Mouse (Mus musculus): ENCODE measurements at regions not wholly inside any gene's neighbourhood (a gene's known extent, or its start where the extent isn't known, plus 50 kb on each side); places are given as distances from the start of the nearest gene placed in this dataset.

DNA sequence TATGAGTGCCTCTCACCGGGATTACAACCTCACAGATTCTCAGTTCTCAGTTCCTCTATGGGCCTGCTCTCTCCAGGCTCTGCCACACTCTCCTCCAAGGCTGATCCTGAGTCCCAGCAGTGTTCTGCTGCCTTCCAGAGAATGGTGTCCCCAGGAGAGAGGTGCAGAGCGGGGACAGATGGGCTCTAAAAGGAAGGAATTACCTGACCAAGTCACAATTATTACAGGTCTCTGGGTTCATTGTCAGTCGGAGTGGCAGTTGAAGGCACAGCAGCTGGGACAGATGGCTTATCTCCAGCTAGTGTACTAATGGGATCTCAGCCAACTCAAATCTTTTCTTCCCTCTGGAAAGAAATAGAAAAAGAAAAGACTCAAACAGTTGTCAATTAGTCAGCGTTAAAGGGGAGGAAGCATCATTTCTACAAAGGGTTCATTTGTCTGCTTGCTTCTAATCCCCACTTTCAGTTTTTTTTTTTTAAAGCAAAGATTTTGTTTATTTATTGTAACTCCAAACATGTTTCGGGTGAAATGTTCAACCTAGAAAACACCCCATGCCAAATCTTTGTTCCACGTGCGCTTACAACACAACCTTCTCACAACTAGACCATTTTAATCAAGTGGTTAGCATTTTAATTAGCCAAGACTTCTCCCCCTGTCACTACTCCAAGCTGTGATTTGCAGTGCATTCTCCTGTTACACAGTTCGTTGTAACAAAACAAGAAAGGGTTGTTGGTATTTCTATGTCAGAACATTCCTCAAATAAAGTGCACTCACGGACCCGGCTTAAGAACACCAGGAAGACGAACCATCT is 304.3 kb upstream of the Sox11 start:
- ATAC-seq (ENCODE audit: low FRiP score, low read depth), result no peak
- 71% methylated on average over 11 of the region's 11 CpGs for WGBS
- Histone ChIP-seq H3K4me3 (no peak overlapping the region), H3K9ac (no peak overlapping the region), H3K4me1 (no peaks in the 10 kb centered on the region; the same call in 1 of the 2 replicates), H3K9me3 (no peaks in the 10 kb centered on the region), H3K4me2 (replicated peaks) (no peak overlapping the region), H3K36me3 (no peaks in the 10 kb centered on the region), H3K27ac (no peak overlapping the region), H3K27me3 (no peaks in the 10 kb centered on the region)

DNA sequence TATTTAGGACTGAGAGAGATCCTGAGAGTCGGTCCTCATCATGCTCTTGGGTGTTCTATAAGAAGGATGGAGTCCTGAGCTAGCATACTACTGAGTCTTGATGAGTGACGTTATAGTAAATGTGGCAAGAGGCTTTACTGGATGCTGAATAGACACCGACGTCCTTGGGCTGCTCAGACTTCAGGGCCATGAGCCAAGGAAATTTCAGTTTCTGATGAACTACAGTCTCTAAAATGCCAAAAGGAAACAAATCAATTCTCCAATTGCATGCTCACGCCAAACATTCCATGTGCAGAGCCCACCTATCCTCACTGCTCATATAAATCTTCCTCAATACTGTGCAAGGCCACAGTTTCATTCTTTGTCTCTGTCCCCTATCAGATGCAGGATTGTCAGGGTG is 277.2 kb upstream of the Sox11 start:
- H3K9ac ChIP-seq, result no peak overlapping the region
- H3K9me3 ChIP-seq, result no peaks in the 10 kb centered on the region
- 0 out of 2 replicates have a peak, but pooled peaks cover 6% of the 10 kb centered on the region for H3K4me1 ChIP-seq
- no peak for ATAC-seq (ENCODE audit: low FRiP score, low read depth)
- H3K36me3 ChIP-seq, result no peaks in the 10 kb centered on the region
- WGBS, result 81% methylated on average over 5 of the region's 5 CpGs
- no peak overlapping the region for H3K4me3 ChIP-seq
- no peak overlapping the region for H3K27ac ChIP-seq
- no peaks in the 10 kb centered on the region for H3K27me3 ChIP-seq
- no peak overlapping the region for H3K4me2 ChIP-seq (replicated peaks)

DNA sequence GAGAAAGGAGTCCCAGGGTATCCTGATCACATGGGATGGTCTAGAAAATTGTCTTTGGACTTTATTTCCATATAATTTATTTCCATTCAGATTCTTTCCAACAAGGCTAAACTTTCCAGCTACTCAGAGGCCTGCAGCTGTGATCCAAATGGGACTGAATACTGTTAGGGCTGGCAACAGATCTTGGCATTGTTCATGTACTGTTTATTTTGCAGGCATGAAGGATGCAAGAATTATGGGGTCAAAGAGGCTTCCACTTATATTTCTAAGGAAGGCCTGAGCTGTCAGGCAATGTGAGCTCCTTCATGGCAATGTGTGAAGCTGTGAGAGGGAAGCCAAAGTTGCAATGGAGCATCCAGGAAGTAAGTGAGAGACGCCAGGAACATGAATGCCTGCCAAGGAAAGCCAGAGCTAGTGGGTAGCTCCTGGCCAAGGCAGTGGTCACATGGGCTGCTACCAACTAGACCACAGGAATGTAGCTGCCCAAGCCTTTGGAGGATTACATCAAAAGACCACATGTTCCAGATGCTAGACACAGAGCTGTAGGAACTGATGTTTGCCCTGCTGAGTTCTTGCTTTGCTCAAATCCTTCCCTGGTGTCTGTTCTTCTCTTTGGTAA is 261.8 kb upstream of the Sox11 start:
- H3K9ac ChIP-seq, result no peak overlapping the region
- peak; percentile 82 for ATAC-seq (ENCODE audit: low FRiP score, low read depth)
- WGBS, result 44% methylated on average over 1 of the region's 1 CpGs
- H3K4me1 ChIP-seq, result peaks cover 10% of the 10 kb centered on the region; the same call in 1 of the 2 replicates
- peak overlapping the region; percentile 52; the same call in 1 of the 2 replicates for H3K27ac ChIP-seq
- H3K36me3 ChIP-seq, result no peaks in the 10 kb centered on the region
- no peak overlapping the region for H3K4me3 ChIP-seq
- H3K4me2 ChIP-seq (replicated peaks), result no peak overlapping the region
- no peaks in the 10 kb centered on the region for H3K27me3 ChIP-seq
- H3K9me3 ChIP-seq, result 0 out of 2 replicates have a peak, but pooled peaks cover 6% of the 10 kb centered on the region

DNA sequence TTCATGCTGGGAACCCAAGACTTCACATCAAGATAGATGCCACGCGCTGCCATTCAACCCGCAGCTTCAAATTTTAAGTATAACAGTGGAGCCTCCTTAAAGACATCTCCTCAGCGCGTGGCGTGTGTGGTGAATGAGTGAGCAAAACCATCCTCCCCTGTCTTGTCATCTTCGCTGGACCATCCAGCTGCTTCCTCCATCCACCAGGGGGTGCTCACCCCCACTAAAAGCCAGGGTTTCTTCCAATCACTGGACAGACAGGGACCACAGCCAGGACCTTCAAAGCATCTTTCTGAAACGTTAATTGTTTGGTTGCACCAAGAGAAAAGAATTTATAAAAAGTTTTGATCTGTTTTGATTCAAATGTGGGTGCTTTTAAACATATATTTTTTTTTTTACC is 256.8 kb upstream of the Sox11 start:
- no peaks in the 10 kb centered on the region for H3K27me3 ChIP-seq
- H3K9me3 ChIP-seq, result 0 out of 2 replicates have a peak, but pooled peaks cover 6% of the 10 kb centered on the region
- no peak overlapping the region for H3K4me2 ChIP-seq (replicated peaks)
- ATAC-seq (ENCODE audit: low FRiP score, low read depth), result no peak
- no peaks in the 10 kb centered on the region for H3K36me3 ChIP-seq
- no peak overlapping the region for H3K4me3 ChIP-seq
- H3K4me1 ChIP-seq, result peaks cover 12% of the 10 kb centered on the region
- WGBS, result 42% methylated on average over 8 of the region's 8 CpGs
- H3K9ac ChIP-seq, result no peak overlapping the region
- H3K27ac ChIP-seq, result no peak overlapping the region

DNA sequence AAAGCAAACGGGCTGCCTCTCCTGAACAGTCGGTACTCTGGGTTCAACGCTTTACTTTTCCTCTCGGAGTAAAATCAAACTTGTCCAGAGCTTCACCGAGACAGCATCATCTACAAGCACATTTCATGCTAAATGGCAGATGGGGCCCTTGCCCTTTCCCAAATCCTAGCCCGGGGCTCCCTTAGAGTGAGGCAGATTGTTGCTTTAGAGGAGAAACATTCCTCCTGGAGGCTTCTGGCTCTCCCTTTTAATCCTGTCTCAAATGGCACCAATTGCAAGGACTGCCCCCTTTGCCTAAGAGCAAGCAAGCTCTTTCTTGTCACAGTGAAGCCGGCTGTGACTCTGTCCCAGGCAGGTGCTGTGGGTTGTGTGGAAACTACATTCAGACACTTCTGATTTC is 255.5 kb upstream of the Sox11 start:
- Histone ChIP-seq H3K27ac (no peak overlapping the region), H3K4me1 (peaks cover 10% of the 10 kb centered on the region), H3K4me3 (no peak overlapping the region), H3K4me2 (replicated peaks) (no peak overlapping the region), H3K9me3 (0 out of 2 replicates have a peak, but pooled peaks cover 1% of the 10 kb centered on the region), H3K36me3 (no peaks in the 10 kb centered on the region), H3K9ac (no peak overlapping the region), H3K27me3 (no peaks in the 10 kb centered on the region)
- WGBS, result 50% methylated on average over 7 of the region's 7 CpGs
- no peak for ATAC-seq (ENCODE audit: low FRiP score, low read depth)

DNA sequence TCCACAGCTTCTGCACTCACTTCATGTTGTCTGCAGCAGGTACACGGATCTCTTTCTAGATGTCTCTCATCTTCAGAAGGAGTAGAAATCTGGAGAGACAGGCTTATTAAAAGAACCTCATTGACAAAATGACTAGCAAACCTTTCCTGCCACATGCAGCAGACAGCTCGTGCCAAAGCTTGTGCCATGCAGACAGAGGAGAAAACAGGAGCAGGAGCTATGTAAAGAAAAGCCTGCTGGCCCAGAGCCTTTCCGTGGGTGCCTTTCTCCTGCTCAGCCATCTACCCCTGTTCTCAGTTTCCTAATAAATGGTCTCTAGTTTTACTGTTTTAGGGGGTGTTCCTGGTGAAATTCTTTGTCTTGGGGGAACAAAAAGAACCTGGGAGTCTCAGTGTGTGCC is 254.9 kb upstream of the Sox11 start:
- no peak overlapping the region for H3K4me2 ChIP-seq (replicated peaks)
- H3K36me3 ChIP-seq, result no peaks in the 10 kb centered on the region
- H3K4me1 ChIP-seq, result peaks cover 10% of the 10 kb centered on the region
- WGBS, result 57% methylated on average over 3 of the region's 3 CpGs
- H3K4me3 ChIP-seq, result no peak overlapping the region
- no peak for ATAC-seq (ENCODE audit: low FRiP score, low read depth)
- no peaks in the 10 kb centered on the region for H3K27me3 ChIP-seq
- no peak overlapping the region for H3K27ac ChIP-seq
- H3K9me3 ChIP-seq, result no peaks in the 10 kb centered on the region
- no peak overlapping the region for H3K9ac ChIP-seq

DNA sequence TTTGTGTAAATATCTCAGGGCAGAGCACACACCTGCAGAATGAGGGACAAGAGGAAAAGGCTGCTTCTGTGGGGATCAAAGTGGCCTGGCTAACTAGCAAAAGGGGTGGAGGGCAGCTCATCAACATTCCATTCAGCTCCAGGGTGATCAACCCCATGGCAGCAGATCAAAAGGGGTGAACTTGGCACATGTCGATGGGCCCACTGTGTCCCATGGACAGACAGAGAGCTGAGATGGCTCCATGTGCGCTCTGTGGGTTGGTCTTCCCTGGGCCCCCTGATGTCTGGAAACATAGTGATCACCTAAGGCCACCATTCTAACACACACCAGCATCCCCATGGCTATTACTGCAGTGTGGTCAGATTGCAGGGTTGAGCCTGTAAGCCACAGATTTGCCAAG is 253.2 kb upstream of the Sox11 start:
- no peaks in the 10 kb centered on the region for H3K9me3 ChIP-seq
- no peaks in the 10 kb centered on the region for H3K36me3 ChIP-seq
- no peaks in the 10 kb centered on the region for H3K27me3 ChIP-seq
- 78% methylated on average over 2 of the region's 2 CpGs for WGBS
- H3K27ac ChIP-seq, result no peak overlapping the region
- H3K9ac ChIP-seq, result no peak overlapping the region
- H3K4me1 ChIP-seq, result peaks cover 10% of the 10 kb centered on the region
- no peak overlapping the region for H3K4me2 ChIP-seq (replicated peaks)
- no peak overlapping the region for H3K4me3 ChIP-seq
- ATAC-seq (ENCODE audit: low FRiP score, low read depth), result no peak

DNA sequence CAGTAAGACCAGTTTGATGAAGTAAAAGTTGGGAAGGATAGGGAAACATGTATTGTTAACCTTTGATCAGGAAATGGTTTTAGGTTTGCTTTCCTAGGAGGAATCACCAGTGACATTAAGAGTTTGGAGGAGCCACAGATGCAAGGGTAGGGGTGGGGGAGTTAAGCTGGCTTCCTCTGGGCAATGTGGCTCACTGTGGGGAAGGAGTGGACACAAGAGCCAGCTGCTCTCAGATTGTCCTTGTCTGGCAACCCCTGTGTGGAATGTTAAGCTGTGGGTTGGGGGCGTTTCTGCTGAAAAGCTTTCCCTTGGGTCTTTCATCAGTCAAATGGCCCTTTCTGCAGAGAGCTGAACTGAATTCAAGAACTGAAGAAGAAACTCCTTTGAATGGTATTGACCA is 251.1 kb upstream of the Sox11 start:
- H3K36me3 ChIP-seq, result no peaks in the 10 kb centered on the region
- H3K27ac ChIP-seq, result no peak overlapping the region
- no peaks in the 10 kb centered on the region for H3K27me3 ChIP-seq
- peaks cover 10% of the 10 kb centered on the region for H3K4me1 ChIP-seq
- H3K9ac ChIP-seq, result no peak overlapping the region
- H3K4me2 ChIP-seq (replicated peaks), result no peak overlapping the region
- H3K4me3 ChIP-seq, result no peak overlapping the region
- 91% methylated on average over 1 of the region's 1 CpGs for WGBS
- H3K9me3 ChIP-seq, result no peaks in the 10 kb centered on the region
- no peak for ATAC-seq (ENCODE audit: low FRiP score, low read depth)

DNA sequence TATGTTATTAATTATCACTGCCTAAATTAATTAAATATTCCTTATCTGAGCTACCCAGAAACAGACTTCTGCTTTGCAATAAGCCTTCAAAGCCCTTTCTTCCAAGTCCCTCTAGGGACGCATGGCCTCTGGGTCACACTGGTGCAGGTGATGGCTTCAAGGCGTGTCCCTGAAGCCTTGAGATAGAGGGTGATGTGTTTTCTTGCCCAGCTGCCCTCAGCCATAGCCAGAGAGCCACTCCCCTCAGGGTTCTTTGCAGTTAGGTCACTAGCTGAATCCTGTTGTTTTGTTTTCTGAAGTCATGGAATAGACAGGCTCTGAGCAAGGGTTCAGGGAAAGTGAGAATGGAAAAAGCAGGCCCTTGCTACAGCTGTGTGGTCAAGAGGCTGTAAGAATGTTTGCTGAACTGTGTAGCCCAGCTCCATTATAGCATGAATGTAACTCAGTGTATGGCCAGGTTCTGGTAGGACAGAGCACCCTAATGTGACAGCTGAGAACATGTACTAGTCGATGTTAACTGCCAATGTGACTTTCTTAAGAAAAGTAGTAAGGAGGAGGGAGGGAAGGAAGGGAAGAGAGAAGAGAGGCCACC is 233.8 kb upstream of the Sox11 start:
- Histone ChIP-seq H3K4me1 (peaks cover 12% of the 10 kb centered on the region), H3K4me3 (no peak overlapping the region), H3K4me2 (replicated peaks) (no peak overlapping the region), H3K27ac (no peak overlapping the region; the same call in 1 of the 2 replicates), H3K9me3 (no peaks in the 10 kb centered on the region), H3K9ac (no peak overlapping the region), H3K27me3 (no peaks in the 10 kb centered on the region), H3K36me3 (no peaks in the 10 kb centered on the region)
- ATAC-seq (ENCODE audit: low FRiP score, low read depth), result no peak
- WGBS, result 46% methylated on average over 3 of the region's 3 CpGs

DNA sequence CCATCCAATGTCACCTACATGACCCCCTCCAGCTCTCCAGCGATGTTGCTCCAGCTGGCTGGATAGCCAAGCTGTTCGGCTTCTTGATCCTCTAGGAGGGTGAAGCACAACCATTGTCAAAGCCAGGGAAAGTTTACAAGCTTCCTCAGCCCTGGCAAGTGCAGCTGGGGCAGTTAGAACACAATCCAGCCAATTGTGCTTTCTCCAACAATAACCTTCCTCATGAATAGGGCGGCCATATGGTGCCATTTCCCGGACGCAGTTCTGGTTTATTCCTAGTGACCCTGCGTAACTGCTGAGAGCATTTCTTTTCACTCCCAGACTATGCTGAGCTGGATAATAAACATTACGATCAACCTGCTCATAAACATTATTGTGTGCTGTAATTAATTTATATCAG is 233.3 kb upstream of the Sox11 start:
- no peaks in the 10 kb centered on the region for H3K36me3 ChIP-seq
- ATAC-seq (ENCODE audit: low FRiP score, low read depth), result peak; percentile 51; the same call in 1 of the 2 replicates
- no peaks in the 10 kb centered on the region for H3K27me3 ChIP-seq
- no peak overlapping the region for H3K4me2 ChIP-seq (replicated peaks)
- no peak overlapping the region for H3K4me3 ChIP-seq
- WGBS, result 28% methylated on average over 7 of the region's 7 CpGs
- H3K9ac ChIP-seq, result no peak overlapping the region
- H3K4me1 ChIP-seq, result peaks cover 12% of the 10 kb centered on the region
- no peaks in the 10 kb centered on the region for H3K9me3 ChIP-seq
- H3K27ac ChIP-seq, result no peak overlapping the region; the same call in 1 of the 2 replicates

DNA sequence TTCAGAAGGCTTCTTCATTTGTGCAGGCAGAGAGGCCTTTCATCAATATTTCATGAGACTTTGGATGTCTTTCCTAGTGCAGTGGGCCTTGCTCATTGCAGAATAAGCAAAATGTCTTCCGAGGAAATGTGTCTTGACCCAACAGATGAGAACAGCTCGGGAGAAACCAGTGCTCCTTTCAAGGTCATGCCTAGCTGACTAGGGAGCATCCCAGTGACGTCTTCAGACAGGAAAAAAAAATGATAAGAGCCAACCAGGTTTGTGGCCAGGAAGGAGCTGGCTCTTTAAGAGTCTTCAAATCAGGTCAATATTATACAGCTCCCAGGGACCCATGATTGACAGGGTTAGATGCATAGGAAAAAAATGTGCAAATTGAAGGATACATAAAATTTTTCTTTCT is 224.9 kb upstream of the Sox11 start:
- WGBS, result 73% methylated on average over 3 of the region's 3 CpGs
- Histone ChIP-seq H3K9me3 (no peaks in the 10 kb centered on the region), H3K4me3 (no peak overlapping the region), H3K36me3 (no peaks in the 10 kb centered on the region), H3K27me3 (no peaks in the 10 kb centered on the region), H3K4me2 (replicated peaks) (no peak overlapping the region), H3K4me1 (peaks cover 32% of the 10 kb centered on the region), H3K27ac (no peak overlapping the region), H3K9ac (no peak overlapping the region)
- no peak for ATAC-seq (ENCODE audit: low FRiP score, low read depth)

DNA sequence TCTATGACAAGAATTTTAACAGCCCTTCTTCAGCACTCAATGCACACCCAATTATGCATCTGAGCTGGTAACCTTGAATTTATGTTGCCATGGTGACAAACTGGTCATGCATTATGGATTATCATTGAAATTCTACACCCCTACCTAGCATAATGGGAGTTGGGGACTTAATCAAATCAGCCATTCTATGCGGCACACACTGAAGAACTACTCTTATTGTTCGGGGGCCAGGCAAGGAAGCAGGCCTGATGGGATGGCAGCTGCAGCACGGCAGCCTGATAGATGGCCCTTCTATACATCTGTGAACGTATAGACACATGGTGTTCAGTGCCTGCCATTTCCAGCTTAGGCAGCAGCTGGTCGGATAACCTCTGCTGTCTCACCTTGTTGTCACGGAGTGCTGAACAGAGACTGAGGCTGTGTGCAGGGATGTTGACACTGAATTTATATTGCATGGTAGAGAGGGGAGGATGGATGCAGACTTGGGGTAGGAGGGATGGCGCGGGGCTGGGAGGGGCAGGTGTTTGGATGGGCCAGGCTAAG is 223.7 kb upstream of the Sox11 start:
- no peaks in the 10 kb centered on the region for H3K9me3 ChIP-seq
- no peak overlapping the region for H3K4me3 ChIP-seq
- 37% methylated on average over 8 of the region's 8 CpGs for WGBS
- no peaks in the 10 kb centered on the region for H3K36me3 ChIP-seq
- no peak overlapping the region for H3K9ac ChIP-seq
- no peak overlapping the region for H3K4me2 ChIP-seq (replicated peaks)
- ATAC-seq (ENCODE audit: low FRiP score, low read depth), result no peak
- no peaks in the 10 kb centered on the region for H3K27me3 ChIP-seq
- H3K4me1 ChIP-seq, result peaks cover 32% of the 10 kb centered on the region
- H3K27ac ChIP-seq, result no peak overlapping the region

Measured in limb, embryonic 13.5 days (tissue).